Mouse (Mus musculus): ENCODE measurements around the gene Crct1.

Gene Crct1

DNA sequence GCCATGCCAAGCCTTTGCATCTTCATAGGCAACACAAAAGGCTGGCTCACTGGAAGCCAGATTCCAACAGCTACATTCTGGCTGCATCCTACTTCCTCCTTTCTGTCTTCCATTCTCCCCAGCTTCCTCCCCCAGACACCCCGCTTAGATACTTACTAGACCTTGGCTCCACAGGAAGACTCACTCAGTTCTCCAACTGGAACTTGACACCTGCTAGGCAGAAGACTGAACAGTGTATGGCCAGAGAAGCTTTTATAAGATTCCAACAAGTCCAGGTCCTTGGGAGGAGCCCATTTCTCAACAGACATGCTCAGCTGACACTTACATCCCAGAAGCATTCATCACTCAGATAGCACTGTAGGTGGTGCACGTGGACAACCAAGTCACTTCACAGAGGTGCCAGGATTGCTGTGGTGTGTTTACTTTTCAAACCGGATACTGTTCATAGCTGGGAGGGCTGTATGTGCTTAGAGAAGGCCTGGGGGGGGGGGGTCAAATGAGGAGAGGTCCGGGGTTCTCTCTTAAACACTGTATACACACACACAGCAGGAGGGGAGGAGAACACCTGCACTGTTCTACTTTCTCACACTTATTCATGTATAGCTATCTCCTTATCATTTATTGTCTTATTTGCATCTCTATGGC lies at the start of gene Crct1:
Gene Crct1, minus strand, starts transcription at position 228 of the 645 bp plus-strand sequence.
- peak; percentile 4 for DNase-seq

DNA sequence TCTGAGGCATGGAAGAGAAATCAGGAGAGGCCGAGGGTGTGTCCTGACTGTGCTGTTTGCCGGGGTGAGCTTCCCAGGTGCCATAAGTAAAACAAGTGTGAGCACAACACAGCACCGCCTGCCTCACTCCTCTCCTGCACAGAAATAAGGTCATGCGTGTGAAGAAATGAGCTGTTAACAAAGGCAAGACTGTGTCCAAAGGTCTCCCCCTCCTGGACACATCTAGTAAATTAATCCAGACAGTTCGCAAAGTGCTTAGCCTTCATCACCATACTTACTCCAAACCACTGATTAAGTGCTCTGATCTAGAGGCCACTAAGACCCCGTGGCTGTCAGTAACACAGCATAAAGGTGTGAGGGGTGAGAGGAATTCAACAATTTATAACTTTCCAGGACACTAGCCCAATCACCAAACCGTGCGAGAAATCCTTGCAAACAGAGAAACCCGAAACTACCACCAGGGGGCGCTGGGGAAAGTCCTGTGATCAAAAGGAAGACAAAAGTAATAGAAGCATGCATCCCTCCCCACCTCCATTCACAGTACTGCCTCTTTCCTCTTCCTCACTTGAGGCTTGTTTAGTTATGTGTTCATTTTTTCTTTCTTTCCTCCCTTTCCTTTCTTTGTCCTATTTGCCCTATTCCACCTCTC lies 37.5 kb upstream of the Crct1 start:
- peak; percentile 36 for DNase-seq

GRCm38 (mm10) chr3:93050182-93050581 lies 34.7 kb upstream of the Crct1 start:
- no peak for DNase-seq

DNA sequence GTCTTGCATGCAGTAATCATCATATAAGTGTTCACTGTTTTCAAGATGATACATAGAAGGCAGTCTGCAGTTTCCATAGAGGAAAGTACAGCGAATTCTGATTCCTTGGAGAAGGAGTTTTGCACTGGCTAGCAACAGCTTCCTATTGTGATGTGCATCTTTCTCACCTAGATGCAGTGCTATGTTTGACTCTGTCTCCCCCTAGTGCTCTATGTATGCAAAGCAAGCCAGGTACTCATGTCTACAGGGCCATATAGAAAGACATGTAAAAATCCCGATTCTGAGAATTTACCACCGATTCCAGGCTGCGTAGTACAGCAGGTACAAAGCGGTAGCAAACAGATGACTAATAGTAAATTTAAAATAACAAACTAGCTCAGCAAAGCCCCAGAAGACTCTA lies 16.0 kb upstream of the Crct1 start:
- DNase-seq: peak; percentile 74

DNA sequence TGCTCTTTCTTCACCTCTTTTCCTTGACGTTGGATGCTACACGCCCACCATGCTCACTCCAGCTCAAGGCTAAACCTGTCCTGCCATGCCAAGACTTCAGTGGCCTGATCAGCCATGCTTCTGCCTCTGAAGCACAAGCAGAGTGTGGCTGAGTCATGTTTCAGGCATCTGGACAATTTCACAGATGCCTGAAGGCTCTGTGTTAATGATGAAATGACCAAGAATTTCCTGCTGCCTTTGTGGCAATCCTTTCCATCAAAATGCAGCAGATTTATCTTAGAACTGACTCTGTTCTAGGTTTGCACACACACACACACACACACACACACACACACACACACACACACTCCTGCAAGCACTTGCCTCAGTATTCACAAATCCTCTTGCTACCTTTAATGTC lies 10.0 kb upstream of the Crct1 start:
- peak; percentile 4 for DNase-seq

DNA sequence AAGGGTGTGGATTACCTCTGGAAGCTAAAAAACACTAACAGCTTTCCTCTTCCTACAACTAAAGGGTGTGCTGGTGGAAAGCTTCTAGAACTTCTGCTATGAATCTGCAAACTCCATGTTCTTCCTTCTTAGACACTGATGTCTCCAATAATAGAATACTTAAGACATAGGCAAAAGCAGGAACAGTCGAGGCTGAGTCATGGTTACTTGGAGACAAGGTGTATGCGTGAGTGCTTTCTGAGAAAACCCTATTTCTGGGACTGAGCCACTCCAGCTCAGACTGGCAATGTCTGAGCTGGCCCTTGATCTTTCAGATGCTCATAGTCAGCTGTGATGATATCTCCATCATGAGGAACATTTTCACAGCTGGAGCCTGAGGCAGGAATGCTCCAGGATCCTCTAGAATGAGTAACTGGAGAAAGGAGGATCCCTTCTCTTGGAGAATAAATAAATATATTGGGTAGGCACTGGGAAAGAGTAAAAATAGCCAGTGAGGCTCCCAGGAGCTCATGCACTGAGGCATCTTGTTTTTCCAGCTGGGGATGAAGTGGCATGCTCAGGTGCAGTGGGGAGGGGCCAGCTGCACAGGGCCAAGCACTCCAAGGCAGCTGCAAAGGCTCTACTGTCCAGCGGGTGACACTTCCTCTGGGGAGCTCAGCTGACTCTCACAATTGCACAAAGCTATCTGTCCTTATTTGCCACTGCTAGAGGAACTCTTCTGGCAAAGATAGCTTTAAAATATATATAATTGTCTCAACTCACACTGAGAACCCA lies 8.1 kb upstream of the Crct1 start:
- no peak for DNase-seq

GRCm38 (mm10) chr3:93021171-93021570 lies 5.7 kb upstream of the Crct1 start:
- DNase-seq: no peak

DNA sequence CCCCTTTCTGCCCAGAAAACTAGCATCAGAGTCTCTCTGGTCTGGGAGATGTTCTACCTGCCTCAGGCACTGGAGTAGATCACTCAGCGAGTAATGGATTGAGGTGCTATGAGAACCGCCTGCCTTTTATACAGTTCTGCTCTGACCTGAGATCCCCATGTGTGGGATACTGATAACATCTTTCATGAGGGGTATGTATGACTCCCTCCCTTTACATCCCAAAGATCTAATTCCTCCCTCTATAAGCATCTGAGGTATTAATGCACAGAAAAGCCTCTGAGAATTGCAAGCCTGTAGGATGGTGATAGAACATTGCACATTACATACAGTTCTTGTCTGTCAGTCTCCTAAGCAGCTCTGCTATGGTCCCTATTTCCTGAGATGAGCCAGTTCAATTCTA lies 3.5 kb upstream of the Crct1 start, which contains the start of gene Lce1m:
Gene Lce1m, minus strand, starts transcription at position 101 of the 400 bp plus-strand sequence.
- no peak for DNase-seq

GRCm38 (mm10) chr3:93014871-93015270 lies 616 bp downstream of the Crct1 start:
- DNase-seq: no peak

GRCm38 (mm10) chr3:93014378-93014801 lies 1.1 kb downstream of the Crct1 start:
- DNase-seq: peak; percentile 84

- no peak for DNase-seq
Observed at GRCm38 (mm10) chr3:93002843-93003242, 12.6 kb downstream of the Crct1 start.

DNA sequence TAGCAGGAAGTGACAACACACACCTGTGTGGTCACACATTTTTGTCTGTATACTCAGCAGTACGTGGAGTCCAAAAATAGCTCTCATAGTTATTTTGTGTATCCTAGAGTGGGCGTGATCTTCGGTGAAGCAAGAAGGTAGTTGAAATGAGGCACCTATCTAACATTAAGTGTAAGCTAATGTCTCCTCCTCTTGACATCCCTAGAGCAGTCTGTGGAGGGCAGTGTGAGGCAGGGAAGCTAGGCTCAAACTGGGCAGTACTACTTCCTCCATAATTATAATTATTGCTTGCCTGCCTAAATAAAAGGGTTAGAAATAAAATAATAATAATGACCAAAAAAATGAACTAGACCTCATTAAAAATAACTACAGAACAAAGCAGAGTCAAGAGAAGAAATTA lies 14.9 kb downstream of the Crct1 start:
- DNase-seq: no peak

GRCm38 (mm10) chr3:92998691-92999090 lies 16.8 kb downstream of the Crct1 start:
- peak; percentile 87 for DNase-seq

GRCm38 (mm10) chr3:92991926-92992325 lies 23.6 kb downstream of the Crct1 start, which contains the start of gene Lce3f:
Gene Lce3f (plus strand): TSS chr3:92992226.
- no peak for DNase-seq

DNA sequence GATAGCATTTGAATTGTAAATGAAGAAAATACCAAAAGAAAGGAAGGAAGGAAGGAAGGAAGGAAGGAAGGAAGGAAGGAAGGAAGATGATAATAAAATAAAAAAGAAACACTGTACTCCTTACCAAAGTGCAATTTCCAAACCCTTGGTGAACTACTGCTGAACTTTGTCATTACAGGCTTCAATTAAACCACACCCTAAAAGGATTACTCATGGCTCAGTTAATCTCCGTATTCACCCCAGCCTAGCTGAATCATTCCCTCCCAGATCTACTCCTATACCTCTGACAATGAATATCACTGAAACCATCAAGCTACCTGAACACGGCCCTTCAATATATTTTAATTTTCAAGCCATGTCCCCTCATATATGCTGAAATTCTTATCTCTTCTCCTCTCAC lies 37.0 kb downstream of the Crct1 start:
- DNase-seq: no peak

DNA sequence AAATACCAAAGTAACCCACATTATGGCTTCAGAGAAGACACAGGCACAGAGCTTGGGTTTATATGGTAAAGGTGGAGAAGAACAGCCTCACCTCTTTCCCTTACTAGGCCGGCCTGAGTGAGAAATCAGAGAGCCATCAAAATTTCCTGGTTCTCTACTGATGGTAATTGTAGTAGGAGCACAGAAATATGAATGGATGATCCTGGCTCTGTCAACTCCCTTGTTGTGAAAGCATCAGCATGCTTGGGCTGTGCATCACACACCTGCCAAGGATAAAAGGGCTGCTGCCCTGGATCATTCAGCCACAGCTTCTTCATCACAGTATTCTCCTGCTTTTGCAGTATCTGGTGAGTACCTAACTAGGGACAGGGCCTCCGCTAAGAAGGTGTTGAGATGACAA lies 48.7 kb downstream of the Crct1 start, which contains the start of gene Lce3e:
Gene Lce3e, plus strand, starts transcription at position 301 of the 400 bp plus-strand sequence.
- no peak for DNase-seq

Data from embryo, embryonic 11 days (tissue).